Mouse (Mus musculus) stomach, postnatal 0 days (tissue): ENCODE measurements around the gene Ahnak2.
"Not testable (repeated sequence)": the region's sequence is repeated elsewhere in the genome, so short reads cannot be mapped to it uniquely, and the experiment has no call there.

Experiments used
- CTCF ChIP-seq: IDR thresholded peaks from 2 replicates; pipeline ENCODE4 v1.5.1; 2016; ENCODE audit warnings: antibody characterized with exemption, low read depth, mild to moderate bottlenecking, moderate library complexity
- EP300 ChIP-seq: optimal IDR thresholded peaks from 2 replicates; pipeline ENCODE3; 2016; ENCODE audit warnings: antibody characterized with exemption

DNA sequence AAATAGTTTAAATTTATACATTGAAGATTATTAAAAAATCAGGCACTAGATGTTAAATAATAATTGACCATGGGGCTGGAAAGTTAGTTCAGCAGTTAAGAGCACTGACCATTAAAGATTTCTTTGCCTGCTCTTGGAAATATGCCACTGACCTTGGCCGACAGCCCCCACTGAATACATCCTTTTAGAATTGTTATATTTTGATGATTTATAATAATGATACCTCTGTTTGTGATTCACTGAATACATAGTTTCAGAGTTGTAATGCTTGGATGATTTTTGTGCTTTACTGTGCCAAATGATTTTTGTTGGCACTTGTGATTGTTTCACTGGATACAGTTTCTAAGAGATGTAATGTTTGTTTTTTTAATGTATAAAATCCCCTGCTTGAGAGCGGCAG lies 39.7 kb upstream of the Ahnak2 start:
- not testable (repeated sequence) for TF ChIP-seq CTCF, EP300
